Comparison of ENCODE assay signal across 10 mouse cellular contexts in genomic region chr13:25083144-25083572, GRCm38 (mm10). TPM values are rescaled to one million over a fixed set of nuclear protein-coding genes. Genes with fewer than 3 reads are reported as not detected.
DNase-seq lines count a peak whose midpoint lies in the region; ATAC-seq lines count a peak whose summit lies in the region.
"Had no signal": no experiment of that assay in that cellular context is flagged by ENCODE, and none has a peak within 500 bp of the region (broad histone marks: within the 10 kb centered on the region; RNA-seq: fewer than 3 reads in every experiment).

No protein-coding gene starts in this region.

- H3K27me3 ChIP-seq in heart, embryonic 10.5 days (ENCODE audit: insufficient read depth, poor library complexity, severe bottlenecking) = no peaks in the 10 kb centered on the region
- H3K27me3 ChIP-seq in liver, embryonic 12.5 days (replicated peaks) = no peaks in the 10 kb centered on the region

- no peak for DNase-seq in heart, embryonic 10.5 days (ENCODE audit: low spot score)
- no peak for DNase-seq in heart, adult 9 months (ENCODE audit: low spot score in 2 of 2)
- peak; percentile 7 for DNase-seq in brain, adult 2 months (ENCODE audit: low read depth, low spot score)
- peak; percentile 4 to 8 for DNase-seq in heart, postnatal 10 days
- DNase-seq in spleen, adult 12 weeks (ENCODE audit: low spot score) = no peak
- no peak for DNase-seq in gastrocnemius, postnatal 4 days (ENCODE audit: low spot score in 2 of 2)
- DNase-seq: cerebellum, adult 18-20 months; layer of hippocampus, postnatal 36 days had no signal

- peak overlapping the region; percentile 33 for H3K4me2 ChIP-seq in liver, embryonic 12.5 days

- no peak for ATAC-seq in liver, embryonic 12.5 days
- no peak for ATAC-seq in frontal cortex, adult (ENCODE audit: low TSS enrichment)

- H3K9ac ChIP-seq in liver, embryonic 12.5 days = no peak overlapping the region

- intact Hi-C loops in heart, postnatal 10 days (cut with DNase I) = no loop called here

- peak overlapping the region; percentile 45 for H3K4me3 ChIP-seq in heart, embryonic 10.5 days
- no peak overlapping the region for H3K4me3 ChIP-seq in liver, embryonic 12.5 days

- no peaks in the 10 kb centered on the region for H3K36me3 ChIP-seq in heart, embryonic 10.5 days
- no peaks in the 10 kb centered on the region for H3K36me3 ChIP-seq in liver, embryonic 12.5 days

- H3K27ac ChIP-seq in heart, embryonic 10.5 days = no peak overlapping the region
- no peak overlapping the region for H3K27ac ChIP-seq in liver, embryonic 12.5 days

- no peaks in the 10 kb centered on the region for H3K9me3 ChIP-seq in heart, embryonic 10.5 days
- H3K9me3 ChIP-seq in liver, embryonic 12.5 days (replicated peaks) = no peaks in the 10 kb centered on the region

- H3K4me1 ChIP-seq in heart, embryonic 10.5 days = peaks cover 22% of the 10 kb centered on the region
- 0 out of 2 replicates have a peak, but pooled peaks cover 5% of the 10 kb centered on the region for H3K4me1 ChIP-seq in liver, embryonic 12.5 days

- WGBS in heart, embryonic 10.5 days = 10% methylated on average over 15 of the region's 15 CpGs
- 20% methylated on average over 15 of the region's 15 CpGs for WGBS in liver, embryonic 12.5 days (ENCODE audit: insufficient replicate concordance)

RNA-seq across cellular contexts. Expression of gene Dcdc2a, which starts 27.4 kb away (rescaled TPM):
- 0.75 and 0.83 TPM in 2 replicates for polyA plus RNA-seq in heart, embryonic 10.5 days (2016; fragmentation: Nextera tagmentation; extraction: Ambion mirVana)
- under 1 TPM in 1 of 2 experiments, not detected in 1; 0.14 TPM for total RNA-seq in heart, postnatal 10 days (2021)
- polyA plus RNA-seq in liver, embryonic 12.5 days (2016; fragmentation: Nextera tagmentation; extraction: Ambion mirVana) = 0.13 and 0.15 TPM in 2 replicates
- under 1 TPM; 0.07 to 0.18 TPM for total RNA-seq in gastrocnemius, postnatal 4 days (2021)

Comparison
In these comparisons a context has a peak if more than half of its experiments do, and no peak if none do; other contexts are left out.
1. DNase-seq: peak in brain, adult 2 months (single experiment) and heart, postnatal 10 days (2 of 2); none in heart, embryonic 10.5 days (single experiment), heart, adult 9 months (0 of 2), spleen, adult 12 weeks (single experiment) and gastrocnemius, postnatal 4 days (0 of 2).